Mouse (Mus musculus): ENCODE measurements around the gene H3f3b.

DNA sequence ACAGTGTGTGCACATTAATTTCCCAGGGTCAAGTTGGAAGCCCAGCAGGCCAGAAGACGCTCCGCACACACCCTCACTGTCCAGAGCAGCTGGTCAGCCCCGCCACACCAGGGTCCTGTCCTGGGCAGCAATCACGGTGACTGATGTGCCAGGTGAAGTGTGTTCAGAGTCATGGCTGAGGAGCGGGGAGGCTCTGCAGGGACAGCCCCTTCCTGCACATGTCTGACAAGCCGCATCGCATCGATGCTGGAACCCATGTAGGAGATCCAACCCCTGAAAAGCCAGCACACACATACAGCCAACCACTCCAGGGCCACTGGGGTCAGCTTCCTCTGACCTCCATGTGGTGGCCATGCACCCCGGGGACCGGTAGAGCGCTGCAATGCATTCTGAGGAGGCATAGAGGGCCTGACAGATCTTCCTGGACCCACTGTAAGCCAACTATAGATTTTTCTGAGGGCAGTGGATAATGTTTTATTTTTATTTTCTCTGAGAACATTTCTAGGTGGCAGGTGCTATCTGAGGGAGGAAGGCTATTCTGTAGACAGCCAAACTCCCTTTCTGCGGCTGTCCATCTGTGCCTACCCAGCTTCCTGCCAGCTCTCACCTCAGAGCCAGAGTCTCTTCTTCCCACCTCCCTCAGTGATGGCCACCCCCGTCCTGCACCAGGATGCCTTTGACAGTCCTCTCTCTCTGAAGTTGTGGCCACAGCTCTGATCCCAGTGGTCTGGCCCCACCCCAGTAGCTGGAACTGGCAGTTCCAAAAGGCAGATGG lies 34.1 kb upstream of the H3f3b start:
- TF ChIP-seq CTCF (IDR thresholded peaks at IDR 0.05; ENCODE audit: borderline replicate concordance, extremely low read depth, insufficient read depth, insufficient read length) (no peak), POLR2A (IDR thresholded peaks at IDR 0.05; ENCODE audit: borderline replicate concordance, extremely low read depth, insufficient read depth, insufficient read length, poor library complexity, severe bottlenecking) (no peak)
